Mouse (Mus musculus) MEL (cell line): ENCODE results near the gene Il10rb. TPM values are rescaled to one million over a fixed set of nuclear protein-coding genes. Genes with fewer than 3 reads are reported as not detected.

Experiments
- DNase-seq: peaks from one replicate; pipeline ENCODE4 v3.0.0; 2011; ENCODE audit warnings: low read depth, low spot score
- H3K27ac ChIP-seq: 2 replicates; pipeline ENCODE4 v1.5.1; 2012; ENCODE audit warnings: low read depth, mild to moderate bottlenecking, control low read depth, low read length, moderate library complexity; ENCODE audit not compliant: control insufficient read depth
- H3K27me3 ChIP-seq, 2 experiments: fragments of 150-350 bp in 1 of 2; sonication (generic) in 1 of 2; 2 replicates each; pipeline ENCODE4 v1.6.1; 2012; ENCODE audit warnings: low read length in 2 of 2, mild to moderate bottlenecking in 2 of 2, improper control_type of control experiment in 1 of 2, moderate library complexity in 1 of 2; ENCODE audit not compliant: insufficient read depth in 2 of 2, control insufficient read depth in 1 of 2
- H3K36me3 ChIP-seq, 2 experiments: 2 replicates each; pipeline ENCODE4 v1.6.1; 2012 to 2014; ENCODE audit warnings: low read length in 2 of 2, improper control_type of control experiment in 1 of 2, inconsistent platforms in 1 of 2, mild to moderate bottlenecking in 1 of 2; ENCODE audit not compliant: insufficient read depth in 2 of 2, control insufficient read depth in 1 of 2
- H3K4me1 ChIP-seq, 2 experiments: fragments of 150-350 bp in 1 of 2; sonication (generic) in 1 of 2; 2 replicates each; pipeline ENCODE4 v1.6.1; 2012; ENCODE audit warnings: low read length in 2 of 2, improper control_type of control experiment in 1 of 2, mild to moderate bottlenecking in 1 of 2; ENCODE audit not compliant: insufficient read depth in 2 of 2, control insufficient read depth in 1 of 2
- H3K4me3 ChIP-seq, 2 experiments: fragments of 150-350 bp in 1 of 2; sonication (generic) in 1 of 2; 2 replicates each; pipeline ENCODE4 v1.5.1; 2012; ENCODE audit warnings: low read depth in 2 of 2, low read length in 2 of 2, mild to moderate bottlenecking in 2 of 2, moderate library complexity in 2 of 2, control low read depth in 1 of 2, improper control_type of control experiment in 1 of 2; ENCODE audit not compliant: control insufficient read depth in 1 of 2, insufficient read depth in 1 of 2
- H3K79me2 ChIP-seq: 2 replicates; pipeline ENCODE4 v1.6.1; 2012; ENCODE audit warnings: mild to moderate bottlenecking, low read length, moderate library complexity; ENCODE audit not compliant: control insufficient read depth, poor library complexity, insufficient read depth
- H3K9ac ChIP-seq: 2 replicates; pipeline ENCODE4 v1.6.1; 2012; ENCODE audit warnings: low read depth, mild to moderate bottlenecking, control low read depth, low read length, moderate library complexity; ENCODE audit not compliant: control insufficient read depth, poor library complexity, severe bottlenecking
- H3K9me3 ChIP-seq: fragments of 150-350 bp; sonication (generic); replicated peaks from 2 replicates; pipeline ENCODE4 v1.6.1; 2012; ENCODE audit warnings: mild to moderate bottlenecking, low read length, improper control_type of control experiment, moderate library complexity; ENCODE audit not compliant: insufficient read depth
- CHD1 ChIP-seq: IDR thresholded peaks from 2 replicates; pipeline ENCODE4 v1.6.1; 2012; ENCODE audit warnings: low read depth, mild to moderate bottlenecking, inconsistent platforms, low read length, improper control_type of control experiment
- CTCF ChIP-seq, 3 experiments: IDR thresholded peaks in 2 of 3; conservative IDR thresholded peaks in 1 of 3; 2 replicates each; pipeline ENCODE4 v1.5.1; 2011 to 2012; ENCODE audit warnings: low read length in 3 of 3, low read depth in 2 of 3, mild to moderate bottlenecking in 2 of 3, improper control_type of control experiment in 1 of 3, inconsistent platforms in 1 of 3, mixed read lengths in 1 of 3, moderate library complexity in 1 of 3; ENCODE audit not compliant: control insufficient read depth in 1 of 3, insufficient read depth in 1 of 3, poor library complexity in 1 of 3, severe bottlenecking in 1 of 3
- E2F4 ChIP-seq: IDR thresholded peaks from 2 replicates; pipeline ENCODE4 v1.6.1; 2011; ENCODE audit warnings: low read depth, low read length, improper control_type of control experiment, borderline replicate concordance
- ELF1 ChIP-seq: IDR thresholded peaks from 2 replicates; pipeline ENCODE4 v1.6.1; 2014; ENCODE audit warnings: low read depth, mild to moderate bottlenecking, inconsistent platforms, low read length, improper control_type of control experiment, moderate library complexity
- HCFC1 ChIP-seq: IDR thresholded peaks from 2 replicates; pipeline ENCODE4 v1.6.1; 2012; ENCODE audit warnings: low read depth, mild to moderate bottlenecking, inconsistent platforms, low read length, improper control_type of control experiment, moderate library complexity
- KAT2A ChIP-seq: conservative IDR thresholded peaks from 2 replicates; pipeline ENCODE4 v1.6.1; 2012; ENCODE audit warnings: low read depth, low read length, improper control_type of control experiment, inconsistent platforms
- MAFK ChIP-seq: IDR thresholded peaks from 2 replicates; pipeline ENCODE4 v1.6.1; 2011; ENCODE audit warnings: low read depth, mild to moderate bottlenecking, low read length, improper control_type of control experiment, borderline replicate concordance
- MAZ ChIP-seq: IDR thresholded peaks from 2 replicates; pipeline ENCODE4 v1.6.1; 2012; ENCODE audit warnings: low read depth, mild to moderate bottlenecking, inconsistent platforms, low read length, improper control_type of control experiment
- MEF2A ChIP-seq: IDR thresholded peaks from 2 replicates; pipeline ENCODE4 v1.6.1; 2014; ENCODE audit warnings: low read depth, mild to moderate bottlenecking, inconsistent platforms, low read length, improper control_type of control experiment; ENCODE audit not compliant: poor library complexity, insufficient replicate concordance, severe bottlenecking; ENCODE audit errors: extremely low read depth
- MXI1 ChIP-seq: IDR thresholded peaks from 2 replicates; pipeline ENCODE4 v1.6.1; 2011; ENCODE audit warnings: mild to moderate bottlenecking, low read depth, low read length, improper control_type of control experiment
- MYB ChIP-seq: IDR thresholded peaks from 2 replicates; pipeline ENCODE4 v1.6.1; 2011; ENCODE audit warnings: mild to moderate bottlenecking, low read depth, low read length, improper control_type of control experiment
- NRF1 ChIP-seq: IDR thresholded peaks from 2 replicates; pipeline ENCODE4 v1.6.1; 2014; ENCODE audit warnings: low read depth, mild to moderate bottlenecking, inconsistent platforms, low read length, improper control_type of control experiment, moderate library complexity; ENCODE audit not compliant: poor library complexity, insufficient read depth, severe bottlenecking
- POLR2A ChIP-seq, 2 experiments: IDR thresholded peaks; 2 replicates each; pipeline ENCODE4 v1.6.1; 2011 to 2012; ENCODE audit warnings: low read length in 2 of 2, mild to moderate bottlenecking in 2 of 2, control low read depth in 1 of 2, improper control_type of control experiment in 1 of 2, low read depth in 1 of 2, moderate library complexity in 1 of 2; ENCODE audit not compliant: control insufficient read depth in 1 of 2, insufficient read depth in 1 of 2, poor library complexity in 1 of 2
- POLR2AphosphoS5 ChIP-seq: IDR thresholded peaks from 2 replicates; pipeline ENCODE4 v1.6.1; 2012; ENCODE audit warnings: low read depth, borderline replicate concordance, mild to moderate bottlenecking, inconsistent platforms, low read length, moderate library complexity, mixed read lengths
- RAD21 ChIP-seq: IDR thresholded peaks from 2 replicates; pipeline ENCODE4 v1.6.1; 2011; ENCODE audit warnings: mild to moderate bottlenecking, low read depth, low read length, improper control_type of control experiment
- RCOR1 ChIP-seq: IDR thresholded peaks from 2 replicates; pipeline ENCODE4 v1.6.1; 2012; ENCODE audit warnings: low read depth, mild to moderate bottlenecking, inconsistent platforms, low read length, improper control_type of control experiment
- SIN3A ChIP-seq: IDR thresholded peaks from 2 replicates; pipeline ENCODE4 v1.6.1; 2012; ENCODE audit warnings: low read length, improper control_type of control experiment, inconsistent platforms
- TBP ChIP-seq: IDR thresholded peaks from 2 replicates; pipeline ENCODE4 v1.8.0; 2011; ENCODE audit warnings: low read depth, low read length, improper control_type of control experiment
- TCF12 ChIP-seq: IDR thresholded peaks from 2 replicates; pipeline ENCODE4 v1.6.1; 2014; ENCODE audit warnings: low read depth, mild to moderate bottlenecking, inconsistent platforms, low read length, improper control_type of control experiment, moderate library complexity
- UBTF ChIP-seq: IDR thresholded peaks from 2 replicates; pipeline ENCODE4 v1.6.1; 2012; ENCODE audit warnings: low read depth, mild to moderate bottlenecking, inconsistent platforms, low read length, improper control_type of control experiment, moderate library complexity, borderline replicate concordance; ENCODE audit not compliant: insufficient read depth
- USF1 ChIP-seq: IDR thresholded peaks from 2 replicates; pipeline ENCODE4 v1.6.1; 2014; ENCODE audit warnings: low read depth, mild to moderate bottlenecking, inconsistent platforms, low read length, improper control_type of control experiment, moderate library complexity
- USF2 ChIP-seq, 2 experiments: IDR thresholded peaks; 2 replicates each; pipeline ENCODE4 v1.6.1; 2011 to 2012; ENCODE audit warnings: improper control_type of control experiment in 2 of 2, low read length in 2 of 2, borderline replicate concordance in 1 of 2, inconsistent platforms in 1 of 2, low read depth in 1 of 2, mild to moderate bottlenecking in 1 of 2; ENCODE audit not compliant: insufficient read depth in 1 of 2
- ZKSCAN1 ChIP-seq: IDR thresholded peaks from 2 replicates; pipeline ENCODE4 v1.6.1; 2012; ENCODE audit warnings: low read depth, mild to moderate bottlenecking, inconsistent platforms, low read length, improper control_type of control experiment, moderate library complexity
- ZMIZ1 ChIP-seq: IDR thresholded peaks from 2 replicates; pipeline ENCODE4 v1.6.1; 2012; ENCODE audit warnings: low read depth, mild to moderate bottlenecking, inconsistent platforms, low read length, improper control_type of control experiment, moderate library complexity
- polyA plus RNA-seq, 2 experiments: library from polyadenylated mRNA; stranded (reverse) in 1 of 2; unstranded in 1 of 2; fragments of >175 nt in 1 of 2; fragments of >200 nt in 1 of 2; gene quantifications; 2 replicates each; pipeline versions ENCODE4 v1.2.1 to v1.2.4; 2012; ENCODE audit warnings: low replicate concordance in 2 of 2, low read depth in 1 of 2; ENCODE audit not compliant: insufficient read length in 2 of 2, insufficient read depth in 1 of 2, missing spikeins in 1 of 2
- total RNA-seq: library from RNA; depleted of rRNA; stranded (reverse); fragments of 300-350 nt; gene quantifications from 2 replicates; pipeline ENCODE4 v1.2.3, GENCODE M21; 2012

Il10rb gene
- total and polyA plus RNA-seq, 3 experiments: 4.7 to 14.6 TPM; not detected in 1

DNA sequence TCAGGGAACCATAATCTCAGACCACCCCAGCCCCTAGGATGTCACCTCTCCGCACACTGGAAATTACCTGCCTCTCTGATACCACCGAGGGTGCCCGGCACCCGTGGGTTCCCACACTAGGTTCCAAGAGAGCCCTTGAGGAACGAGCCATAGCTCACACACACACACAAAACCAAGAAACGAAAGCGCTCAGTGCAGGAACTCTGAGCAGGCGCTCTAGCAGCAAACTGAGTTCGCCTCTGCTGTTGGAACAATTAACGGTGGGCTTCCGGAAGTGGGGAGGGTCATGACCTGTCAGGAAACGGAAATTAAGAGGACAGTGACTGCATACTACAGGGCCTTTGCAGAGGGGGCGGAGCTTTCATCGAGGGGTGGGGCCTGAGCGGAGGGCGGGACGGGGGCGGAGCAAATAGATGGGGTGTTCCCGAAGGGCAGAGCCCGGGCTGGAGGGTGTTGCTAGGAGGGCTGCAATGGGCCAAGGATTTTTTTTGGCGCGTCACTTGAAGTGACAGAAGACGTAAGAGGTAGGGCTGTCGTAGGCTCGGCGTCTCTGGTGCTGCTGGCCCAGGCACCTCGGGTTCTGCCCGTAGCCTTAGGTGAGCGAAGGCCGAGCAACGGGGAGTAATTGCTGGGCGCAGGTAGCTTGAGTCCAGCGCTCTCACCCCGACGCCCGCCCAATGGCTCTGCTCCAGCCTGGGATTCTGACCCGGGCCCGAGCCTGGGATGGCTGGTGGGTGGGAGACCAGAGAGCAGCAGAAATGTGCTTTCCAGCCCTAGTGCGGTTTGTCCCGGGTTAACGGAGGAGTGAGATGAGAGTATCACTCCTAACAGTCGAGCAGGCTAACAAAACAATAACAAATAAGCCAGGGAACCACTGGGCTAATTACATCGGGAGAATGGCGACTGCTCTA lies 58.9 kb downstream of the Il10rb start (continued):
- TF ChIP-seq CTCF (IDR thresholded peaks at IDR 0.05 in 2 of 3, conservative IDR thresholded peaks at IDR 0.05 in 1 of 3; ENCODE audit: control insufficient read depth in 1 of 3, insufficient read depth in 1 of 3, low read depth in 2 of 3, low read length in 3 of 3, poor library complexity in 1 of 3, severe bottlenecking in 1 of 3) (no peak), USF1 (peak; percentile 58; the same call in 1 of the 2 replicates), POLR2A (IDR thresholded peaks at IDR 0.05; ENCODE audit: control insufficient read depth in 1 of 2, insufficient read depth in 1 of 2, low read depth in 1 of 2, low read length in 2 of 2, poor library complexity in 1 of 2) (peak; percentile 65 to 99), HCFC1 (peak; percentile 90), POLR2AphosphoS5 (0 out of 2 replicates have a peak, but pooled peaks have one; percentile 14), KAT2A (peak; percentile 59; the same call in 1 of the 2 replicates), CHD1 (0 out of 2 replicates have a peak, but pooled peaks have one; percentile 55), MXI1 (peak; percentile 63), MAFK (no peak), RCOR1 (peak; percentile 32; the same call in 1 of the 2 replicates), ZMIZ1 (peak; percentile 95), MYB (peak; percentile 46; the same call in 1 of the 2 replicates), E2F4 (no peak), MAZ (peak; percentile 33; the same call in 1 of the 2 replicates), MEF2A (no peak), SIN3A (peak; percentile 94), RAD21 (no peak), USF2 (IDR thresholded peaks at IDR 0.05; ENCODE audit: borderline replicate concordance in 1 of 2, insufficient read depth in 1 of 2, low read depth in 1 of 2, low read length in 2 of 2) (no peak), TBP (peak; percentile 95)

DNA sequence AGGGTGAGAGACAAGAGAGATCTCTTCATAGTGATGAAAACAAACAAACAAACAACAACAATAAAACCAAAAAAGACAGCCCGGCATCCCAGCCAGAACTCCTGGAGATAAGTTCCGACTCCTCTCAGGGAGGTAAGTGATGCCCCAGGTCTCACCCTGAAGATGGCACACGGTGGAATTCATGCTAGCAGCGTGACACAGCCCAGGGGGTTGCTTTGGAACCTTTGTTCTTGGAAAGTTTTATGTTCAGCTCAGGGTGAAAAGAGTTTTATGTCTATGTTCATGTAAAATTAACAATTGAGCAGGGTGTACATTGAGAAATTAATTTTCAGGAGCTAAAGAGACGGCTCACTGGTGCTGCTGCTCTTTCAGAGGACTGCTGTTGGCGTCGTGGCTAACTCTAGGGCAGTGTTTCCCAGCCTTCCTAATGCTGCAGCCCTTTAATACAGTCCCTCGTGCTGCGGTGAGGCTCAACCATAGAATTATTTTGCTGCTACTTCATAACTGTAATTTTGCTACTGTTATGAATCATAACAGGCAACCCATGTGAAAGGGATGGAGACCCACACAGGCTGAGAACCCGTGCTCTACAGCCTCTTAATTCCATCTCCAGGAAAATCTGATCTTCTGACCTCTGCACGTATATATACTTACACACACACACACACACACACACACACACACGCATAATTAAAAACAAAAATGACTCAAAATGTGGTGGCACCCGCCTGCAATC lies 59.7 kb downstream of the Il10rb start:
- Histone ChIP-seq H3K27ac (no peak overlapping the region; the same call in 1 of the 2 replicates), H3K4me3 (peak overlapping the region; percentile 55 to 76), H3K36me3 (peaks cover 0 to 11% of the 10 kb centered on the region in 2 experiments; a peak in 2 of 4 replicates), H3K9ac (peak overlapping the region; percentile 69), H3K4me1 (peaks cover 0 to 10% of the 10 kb centered on the region in 2 experiments; a peak in 3 of 4 replicates), H3K79me2 (no peaks in the 10 kb centered on the region; the same call in 1 of the 2 replicates), H3K9me3 (no peaks in the 10 kb centered on the region), H3K27me3 (no peaks in the 10 kb centered on the region)
- no peak for DNase-seq
- no peak for TF ChIP-seq NRF1
- TF ChIP-seq TCF12: no peak
- no peak for TF ChIP-seq ELF1
- TF ChIP-seq ZKSCAN1: no peak
- no peak for TF ChIP-seq UBTF
